Mouse (Mus musculus): Measurements from ENCODE around the gene B3gat2.
A peak's percentile ranks its signal among the peaks of the same experiment; 100 is the strongest.

Gene B3gat2

GRCm38 (mm10) chr1:23761502-23762135 lies at the start of gene B3gat2:
Gene B3gat2, plus strand, starts transcription at chr1:23761753.
- DNase-seq (ENCODE audit: low spot score) = no peak

GRCm38 (mm10) chr1:23720326-23720725 lies 41.2 kb upstream of the B3gat2 start:
- no peak for DNase-seq (ENCODE audit: low spot score)

- no peak for DNase-seq (ENCODE audit: low spot score)
Observed at GRCm38 (mm10) chr1:23721036-23721435, 40.5 kb upstream of the B3gat2 start.

- DNase-seq (ENCODE audit: low spot score) = no peak
Observed at GRCm38 (mm10) chr1:23722469-23723372, 38.8 kb upstream of the B3gat2 start.

- DNase-seq (ENCODE audit: low spot score) = no peak
Observed at GRCm38 (mm10) chr1:23731324-23731723, 30.2 kb upstream of the B3gat2 start.

- no peak for DNase-seq (ENCODE audit: low spot score)
Observed at GRCm38 (mm10) chr1:23750864-23751532, 10.6 kb upstream of the B3gat2 start.

- no peak for DNase-seq (ENCODE audit: low spot score)
Observed at GRCm38 (mm10) chr1:23753091-23753490, 8.5 kb upstream of the B3gat2 start.

GRCm38 (mm10) chr1:23753591-23753990 lies 8.0 kb upstream of the B3gat2 start:
- no peak for DNase-seq (ENCODE audit: low spot score)

GRCm38 (mm10) chr1:23754340-23754739 lies 7.2 kb upstream of the B3gat2 start:
- DNase-seq (ENCODE audit: low spot score) = no peak

GRCm38 (mm10) chr1:23754967-23755366 lies 6.6 kb upstream of the B3gat2 start:
- DNase-seq (ENCODE audit: low spot score) = no peak

- peak; percentile 6 for DNase-seq (ENCODE audit: low spot score)
Observed at GRCm38 (mm10) chr1:23762136-23762687, 659 bp downstream of the B3gat2 start.

GRCm38 (mm10) chr1:23762782-23763630 lies 1.5 kb downstream of the B3gat2 start:
- DNase-seq (ENCODE audit: low spot score) = peak; percentile 89

- no peak for DNase-seq (ENCODE audit: low spot score)
Observed at GRCm38 (mm10) chr1:23763726-23764125, 2.2 kb downstream of the B3gat2 start.

GRCm38 (mm10) chr1:23764710-23765109 lies 3.2 kb downstream of the B3gat2 start:
- DNase-seq (ENCODE audit: low spot score) = no peak

- no peak for DNase-seq (ENCODE audit: low spot score)
Observed at GRCm38 (mm10) chr1:23773039-23773438, 11.5 kb downstream of the B3gat2 start.

GRCm38 (mm10) chr1:23792737-23793533 lies 31.4 kb downstream of the B3gat2 start:
- DNase-seq (ENCODE audit: low spot score) = peak; percentile 76

GRCm38 (mm10) chr1:23798306-23798705 lies 36.8 kb downstream of the B3gat2 start:
- DNase-seq (ENCODE audit: low spot score) = no peak

- no peak for DNase-seq (ENCODE audit: low spot score)
Observed at GRCm38 (mm10) chr1:23821615-23822014, 60.1 kb downstream of the B3gat2 start.

GRCm38 (mm10) chr1:23826887-23827758 lies 65.6 kb downstream of the B3gat2 start:
- DNase-seq (ENCODE audit: low spot score) = peak; percentile 41

GRCm38 (mm10) chr1:23834246-23834645 lies 72.7 kb downstream of the B3gat2 start:
- DNase-seq (ENCODE audit: low spot score) = no peak
